Mouse (Mus musculus): ENCODE measurements around the gene Zdhhc20. TPM values are rescaled to one million over a fixed set of nuclear protein-coding genes. Genes with fewer than 3 reads are reported as not detected.
"Not testable (repeated sequence)": the region's sequence is repeated elsewhere in the genome, so short reads cannot be mapped to it uniquely, and the experiment has no call there.

Zdhhc20 gene
- polyA plus RNA-seq, 1 experiment from 2014 or later: 58.2 TPM

- not testable (repeated sequence) for H3K27me3 ChIP-seq, H3K4me3 ChIP-seq
Measured at GRCm38 (mm10) chr14:57911787-57912186, 21.7 kb upstream of the Zdhhc20 start.

GRCm38 (mm10) chr14:57911316-57911715 is 21.2 kb upstream of the Zdhhc20 start:
- no peak overlapping the region for H3K4me3 ChIP-seq
- ATAC-seq (ENCODE audit: low FRiP score, low read depth): peak; percentile 41; the same call in 1 of the 2 replicates
- no peaks in the 10 kb centered on the region for H3K27me3 ChIP-seq
- H3K36me3 ChIP-seq: peaks cover 5% of the 10 kb centered on the region
- H3K4me1 ChIP-seq: no peaks in the 10 kb centered on the region
- H3K9ac ChIP-seq (replicated peaks): no peak overlapping the region
- no peaks in the 10 kb centered on the region for H3K9me3 ChIP-seq
- WGBS: 73% methylated on average over 4 of the region's 4 CpGs
- no peak overlapping the region for H3K4me2 ChIP-seq (replicated peaks)
- no peak overlapping the region for H3K27ac ChIP-seq (replicated peaks)

More at GRCm38 (mm10) chr14:57911787-57912186, 21.7 kb upstream of the Zdhhc20 start:
- H3K36me3 ChIP-seq; H3K4me2 ChIP-seq (replicated peaks); H3K4me1 ChIP-seq; H3K9ac ChIP-seq (replicated peaks); ATAC-seq (ENCODE audit: low FRiP score, low read depth); H3K27ac ChIP-seq (replicated peaks); H3K9me3 ChIP-seq: not testable (repeated sequence)

GRCm38 (mm10) chr14:57910501-57911068 is 20.5 kb upstream of the Zdhhc20 start:
- Histone ChIP-seq H3K4me3 (peak overlapping the region; percentile 31), H3K27ac (replicated peaks) (no peak overlapping the region), H3K9me3 (no peaks in the 10 kb centered on the region), H3K4me1 (no peaks in the 10 kb centered on the region), H3K4me2 (replicated peaks) (peak overlapping the region; percentile 52), H3K9ac (replicated peaks) (peak overlapping the region; percentile 44), H3K36me3 (peaks cover 4% of the 10 kb centered on the region), H3K27me3 (no peaks in the 10 kb centered on the region)
- 20% methylated on average over 26 of the region's 26 CpGs for WGBS
- ATAC-seq (ENCODE audit: low FRiP score, low read depth): peak; percentile 90

GRCm38 (mm10) chr14:57909297-57909696 is 19.2 kb upstream of the Zdhhc20 start:
- Histone ChIP-seq H3K4me1 (no peaks in the 10 kb centered on the region), H3K27ac (replicated peaks) (no peak overlapping the region), H3K4me3 (no peak overlapping the region), H3K36me3 (no peaks in the 10 kb centered on the region), H3K9me3 (no peaks in the 10 kb centered on the region), H3K27me3 (no peaks in the 10 kb centered on the region), H3K4me2 (replicated peaks) (no peak overlapping the region), H3K9ac (replicated peaks) (no peak overlapping the region)
- no peak for ATAC-seq (ENCODE audit: low FRiP score, low read depth)
- WGBS: 81% methylated on average over 5 of the region's 5 CpGs

GRCm38 (mm10) chr14:57908431-57908830 is 18.4 kb upstream of the Zdhhc20 start:
- H3K27me3 ChIP-seq: no peaks in the 10 kb centered on the region
- no peak overlapping the region for H3K4me3 ChIP-seq
- no peak overlapping the region for H3K27ac ChIP-seq (replicated peaks)
- no peaks in the 10 kb centered on the region for H3K4me1 ChIP-seq
- H3K9ac ChIP-seq (replicated peaks): no peak overlapping the region
- no peaks in the 10 kb centered on the region for H3K36me3 ChIP-seq
- H3K4me2 ChIP-seq (replicated peaks): no peak overlapping the region
- 80% methylated on average over 2 of the region's 2 CpGs for WGBS
- no peak for ATAC-seq (ENCODE audit: low FRiP score, low read depth)
- H3K9me3 ChIP-seq: no peaks in the 10 kb centered on the region

GRCm38 (mm10) chr14:57901998-57902397 is 11.9 kb upstream of the Zdhhc20 start:
- WGBS: 85% methylated on average over 1 of the region's 1 CpGs
- no peaks in the 10 kb centered on the region for H3K36me3 ChIP-seq
- no peaks in the 10 kb centered on the region for H3K4me1 ChIP-seq
- H3K4me3 ChIP-seq: no peak overlapping the region
- no peak overlapping the region for H3K9ac ChIP-seq (replicated peaks)
- no peak overlapping the region for H3K27ac ChIP-seq (replicated peaks)
- no peak overlapping the region for H3K4me2 ChIP-seq (replicated peaks)
- no peaks in the 10 kb centered on the region for H3K27me3 ChIP-seq
- H3K9me3 ChIP-seq: no peaks in the 10 kb centered on the region
- no peak for ATAC-seq (ENCODE audit: low FRiP score, low read depth)

- no peaks in the 10 kb centered on the region for H3K27me3 ChIP-seq
- ATAC-seq (ENCODE audit: low FRiP score, low read depth): no peak
- WGBS: 97% methylated on average over 12 of the region's 12 CpGs
- H3K9ac ChIP-seq (replicated peaks): no peak overlapping the region
- no peaks in the 10 kb centered on the region for H3K36me3 ChIP-seq
- H3K4me3 ChIP-seq: no peak overlapping the region
- no peak overlapping the region for H3K27ac ChIP-seq (replicated peaks)
- no peaks in the 10 kb centered on the region for H3K4me1 ChIP-seq
- no peak overlapping the region for H3K4me2 ChIP-seq (replicated peaks)
- H3K9me3 ChIP-seq: no peaks in the 10 kb centered on the region
Measured at GRCm38 (mm10) chr14:57896882-57897281, 6.8 kb upstream of the Zdhhc20 start.

- WGBS: 67% methylated on average over 8 of the region's 8 CpGs
- not testable (repeated sequence) for H3K4me1 ChIP-seq; H3K27ac ChIP-seq (replicated peaks); H3K9me3 ChIP-seq; H3K4me3 ChIP-seq; H3K27me3 ChIP-seq; H3K4me2 ChIP-seq (replicated peaks); H3K36me3 ChIP-seq; H3K9ac ChIP-seq (replicated peaks); ATAC-seq (ENCODE audit: low FRiP score, low read depth)
Measured at GRCm38 (mm10) chr14:57896088-57896871, 6.2 kb upstream of the Zdhhc20 start.

GRCm38 (mm10) chr14:57894346-57894745 is 4.3 kb upstream of the Zdhhc20 start:
- H3K27ac ChIP-seq (replicated peaks): no peak overlapping the region
- H3K9ac ChIP-seq (replicated peaks): no peak overlapping the region
- no peaks in the 10 kb centered on the region for H3K4me1 ChIP-seq
- H3K4me3 ChIP-seq: no peak overlapping the region
- no peak for ATAC-seq (ENCODE audit: low FRiP score, low read depth)
- H3K36me3 ChIP-seq: no peaks in the 10 kb centered on the region
- WGBS: 86% methylated on average over 2 of the region's 2 CpGs
- H3K4me2 ChIP-seq (replicated peaks): no peak overlapping the region
- no peaks in the 10 kb centered on the region for H3K9me3 ChIP-seq
- no peaks in the 10 kb centered on the region for H3K27me3 ChIP-seq

GRCm38 (mm10) chr14:57892961-57893360 is 2.9 kb upstream of the Zdhhc20 start:
- WGBS: 100% methylated on average over 1 of the region's 1 CpGs
- Histone ChIP-seq H3K27ac (replicated peaks) (no peak overlapping the region), H3K36me3 (no peaks in the 10 kb centered on the region), H3K4me3 (no peak overlapping the region), H3K4me2 (replicated peaks) (no peak overlapping the region), H3K9me3 (no peaks in the 10 kb centered on the region), H3K27me3 (no peaks in the 10 kb centered on the region), H3K9ac (replicated peaks) (no peak overlapping the region), H3K4me1 (peaks cover 8% of the 10 kb centered on the region; the same call in 1 of the 2 replicates)
- ATAC-seq (ENCODE audit: low FRiP score, low read depth): no peak

GRCm38 (mm10) chr14:57889541-57890010 is 500 bp downstream of the Zdhhc20 start:
- H3K27me3 ChIP-seq: no peaks in the 10 kb centered on the region
- peak; percentile 0; the same call in 1 of the 2 replicates for ATAC-seq (ENCODE audit: low FRiP score, low read depth)
- H3K36me3 ChIP-seq: no peaks in the 10 kb centered on the region
- peak overlapping the region; percentile 98 for H3K4me3 ChIP-seq
- peak overlapping the region; percentile 85 for H3K27ac ChIP-seq (replicated peaks)
- H3K4me2 ChIP-seq (replicated peaks): peak overlapping the region; percentile 59
- H3K9me3 ChIP-seq: no peaks in the 10 kb centered on the region
- H3K9ac ChIP-seq (replicated peaks): peak overlapping the region; percentile 93
- H3K4me1 ChIP-seq: peaks cover 11% of the 10 kb centered on the region; the same call in 1 of the 2 replicates
- WGBS: under 1% methylated on average over 34 of the region's 37 CpGs

- Histone ChIP-seq H3K9ac (replicated peaks) (no peak overlapping the region), H3K4me3 (no peak overlapping the region), H3K27ac (replicated peaks) (no peak overlapping the region), H3K4me2 (replicated peaks) (no peak overlapping the region), H3K9me3 (no peaks in the 10 kb centered on the region), H3K4me1 (peaks cover 14% of the 10 kb centered on the region; the same call in 1 of the 2 replicates), H3K27me3 (no peaks in the 10 kb centered on the region), H3K36me3 (no peaks in the 10 kb centered on the region)
- ATAC-seq (ENCODE audit: low FRiP score, low read depth): no peak
- 77% methylated on average over 8 of the region's 8 CpGs for WGBS
Measured at GRCm38 (mm10) chr14:57887171-57887570, 2.9 kb downstream of the Zdhhc20 start.
